Mouse (Mus musculus): Measurements from ENCODE around the gene Tldc2. TPM values are rescaled to one million over a fixed set of nuclear protein-coding genes. Genes with fewer than 3 reads are reported as not detected.

The Tldc2 gene
- polyA plus RNA-seq, 1 experiment from 2014 or later = not detected

DNA sequence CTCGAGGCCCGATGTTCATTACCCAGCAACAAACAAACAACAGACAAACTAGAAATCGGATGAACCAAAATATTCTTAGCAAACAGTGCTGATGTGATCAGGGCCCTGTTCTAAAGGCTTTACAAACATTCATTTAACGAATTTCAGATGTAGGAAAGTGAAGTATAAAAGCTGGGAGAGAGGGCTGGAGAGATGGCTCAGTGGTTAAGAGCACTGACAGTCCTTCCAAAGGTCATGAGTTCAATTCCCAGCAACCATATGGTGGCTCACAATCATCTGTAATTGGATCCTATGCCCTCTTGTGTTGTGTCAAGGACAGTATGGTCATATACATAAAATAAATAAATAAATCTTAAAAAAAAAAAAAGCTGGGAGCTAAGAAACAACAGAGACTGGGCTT lies 49.3 kb downstream of the Tldc2 start:
- H3K4me1 ChIP-seq (ENCODE audit: insufficient read depth) = no peaks in the 10 kb centered on the region
- ATAC-seq (ENCODE audit: insufficient read depth) (no peak), DNase-seq (no peak)
- H3K27ac ChIP-seq (ENCODE audit: low read depth) = no peak overlapping the region
- H3K27me3 ChIP-seq (ENCODE audit: insufficient read depth, low read length) = no peaks in the 10 kb centered on the region
- H3K36me3 ChIP-seq (ENCODE audit: insufficient read depth) = no peaks in the 10 kb centered on the region
- no peaks in the 10 kb centered on the region for H3K9me3 ChIP-seq (ENCODE audit: low read depth, low read length)
- H3K9ac ChIP-seq = no peak overlapping the region
- TF ChIP-seq CTCF (IDR thresholded peaks at IDR 0.05; ENCODE audit: low read depth) = no peak
- H3K4me2 ChIP-seq = no peak overlapping the region
- no peak overlapping the region for H3K4me3 ChIP-seq (ENCODE audit: low read depth, low read length)
- WGBS = 85% methylated on average over 4 of the region's 4 CpGs

GRCm38 (mm10) chr2:157136646-157137045 lies 49.8 kb downstream of the Tldc2 start:
- Histone ChIP-seq H3K9me3 (ENCODE audit: low read depth, low read length) (no peaks in the 10 kb centered on the region), H3K9ac (no peak overlapping the region), H3K36me3 (ENCODE audit: insufficient read depth) (no peaks in the 10 kb centered on the region), H3K27me3 (ENCODE audit: insufficient read depth, low read length) (no peaks in the 10 kb centered on the region), H3K27ac (ENCODE audit: low read depth) (peak overlapping the region; percentile 20; the same call in 1 of the 2 replicates), H3K4me2 (no peak overlapping the region), H3K4me3 (ENCODE audit: low read depth, low read length) (no peak overlapping the region), H3K4me1 (ENCODE audit: insufficient read depth) (no peaks in the 10 kb centered on the region)
- WGBS = 54% methylated on average over 2 of the region's 2 CpGs
- no peak for ATAC-seq (ENCODE audit: insufficient read depth)
- peak; percentile 39 for DNase-seq
- no peak for TF ChIP-seq CTCF (IDR thresholded peaks at IDR 0.05; ENCODE audit: low read depth)

- H3K27me3 ChIP-seq (ENCODE audit: insufficient read depth, low read length) = no peaks in the 10 kb centered on the region
- ATAC-seq (ENCODE audit: insufficient read depth) (no peak), DNase-seq (no peak)
- H3K4me2 ChIP-seq = no peak overlapping the region
- H3K36me3 ChIP-seq (ENCODE audit: insufficient read depth) = no peaks in the 10 kb centered on the region
- no peak for TF ChIP-seq CTCF (IDR thresholded peaks at IDR 0.05; ENCODE audit: low read depth)
- H3K9ac ChIP-seq = no peak overlapping the region
- no peaks in the 10 kb centered on the region for H3K4me1 ChIP-seq (ENCODE audit: insufficient read depth)
- WGBS = 83% methylated on average over 9 of the region's 9 CpGs
- H3K4me3 ChIP-seq (ENCODE audit: low read depth, low read length) = no peak overlapping the region
- no peaks in the 10 kb centered on the region for H3K9me3 ChIP-seq (ENCODE audit: low read depth, low read length)
- H3K27ac ChIP-seq (ENCODE audit: low read depth) = no peak overlapping the region
Measured at GRCm38 (mm10) chr2:157137959-157138731, 51.3 kb downstream of the Tldc2 start.

DNA sequence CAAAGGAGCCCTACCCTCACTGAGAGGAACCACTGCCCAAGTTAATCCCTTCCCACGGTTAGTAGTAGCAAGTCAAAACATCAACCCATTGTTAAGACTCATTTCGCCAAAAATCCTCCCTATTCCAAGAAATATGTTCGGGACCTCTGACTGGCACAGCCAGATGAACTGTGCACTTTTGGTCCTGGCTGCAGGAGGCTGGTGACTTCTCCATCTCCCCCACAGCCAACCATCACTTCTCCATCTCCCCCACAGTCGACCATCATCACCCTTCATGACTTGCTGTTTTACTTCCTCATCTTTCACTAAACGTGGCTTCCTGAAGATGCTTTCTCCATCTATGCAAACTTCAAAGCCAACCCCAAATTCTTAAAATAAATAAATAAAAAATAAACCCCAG lies 52.0 kb downstream of the Tldc2 start:
- Histone ChIP-seq H3K4me1 (ENCODE audit: insufficient read depth) (no peaks in the 10 kb centered on the region), H3K9me3 (ENCODE audit: low read depth, low read length) (no peaks in the 10 kb centered on the region), H3K4me2 (no peak overlapping the region), H3K4me3 (ENCODE audit: low read depth, low read length) (no peak overlapping the region), H3K36me3 (ENCODE audit: insufficient read depth) (no peaks in the 10 kb centered on the region), H3K27ac (ENCODE audit: low read depth) (no peak overlapping the region), H3K27me3 (ENCODE audit: insufficient read depth, low read length) (no peaks in the 10 kb centered on the region), H3K9ac (no peak overlapping the region)
- no peak for TF ChIP-seq CTCF (IDR thresholded peaks at IDR 0.05; ENCODE audit: low read depth)
- DNase-seq (no peak), ATAC-seq (ENCODE audit: insufficient read depth) (no peak)
- WGBS = 80% methylated on average over 5 of the region's 5 CpGs

GRCm38 (mm10) chr2:157139251-157139802 lies 52.5 kb downstream of the Tldc2 start:
- H3K4me2 ChIP-seq = no peak overlapping the region
- 83% methylated on average over 5 of the region's 5 CpGs for WGBS
- H3K4me3 ChIP-seq (ENCODE audit: low read depth, low read length) = no peak overlapping the region
- no peak overlapping the region for H3K9ac ChIP-seq
- no peak for DNase-seq
- no peaks in the 10 kb centered on the region for H3K9me3 ChIP-seq (ENCODE audit: low read depth, low read length)
- H3K27ac ChIP-seq (ENCODE audit: low read depth) = no peak overlapping the region
- no peak for ATAC-seq (ENCODE audit: insufficient read depth)
- H3K36me3 ChIP-seq (ENCODE audit: insufficient read depth) = no peaks in the 10 kb centered on the region
- no peaks in the 10 kb centered on the region for H3K27me3 ChIP-seq (ENCODE audit: insufficient read depth, low read length)
- H3K4me1 ChIP-seq (ENCODE audit: insufficient read depth) = no peaks in the 10 kb centered on the region
- TF ChIP-seq CTCF (IDR thresholded peaks at IDR 0.05; ENCODE audit: low read depth) = no peak

DNA sequence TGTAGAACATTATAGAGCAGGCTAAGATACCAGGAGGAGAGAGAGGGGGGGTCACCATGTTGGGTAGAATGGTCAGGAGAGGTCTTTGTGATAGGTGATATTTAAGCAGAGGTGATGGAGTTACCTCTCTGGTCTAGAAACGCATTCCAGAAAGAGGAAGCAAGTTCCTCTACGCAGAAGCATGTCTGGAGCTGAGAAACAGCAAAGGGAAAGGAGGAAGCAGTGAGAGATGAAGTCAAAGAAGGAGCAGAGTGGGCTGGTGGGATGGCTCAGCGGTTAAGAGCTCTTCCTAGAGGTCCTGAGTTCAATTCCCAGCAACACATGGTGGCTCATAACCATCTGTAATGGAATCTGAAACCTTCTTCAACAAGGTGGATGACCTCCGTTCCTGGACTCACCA lies 55.1 kb downstream of the Tldc2 start:
- DNase-seq = no peak
- H3K27me3 ChIP-seq (ENCODE audit: insufficient read depth, low read length) = no peaks in the 10 kb centered on the region
- H3K4me1 ChIP-seq (ENCODE audit: insufficient read depth) = no peaks in the 10 kb centered on the region
- no peak overlapping the region for H3K9ac ChIP-seq
- no peak overlapping the region for H3K4me3 ChIP-seq (ENCODE audit: low read depth, low read length)
- no peak overlapping the region for H3K27ac ChIP-seq (ENCODE audit: low read depth)
- ATAC-seq (ENCODE audit: insufficient read depth) = no peak
- peaks cover 15% of the 10 kb centered on the region for H3K36me3 ChIP-seq (ENCODE audit: insufficient read depth)
- no peaks in the 10 kb centered on the region for H3K9me3 ChIP-seq (ENCODE audit: low read depth, low read length)
- TF ChIP-seq CTCF (IDR thresholded peaks at IDR 0.05; ENCODE audit: low read depth) = no peak
- 77% methylated on average over 4 of the region's 4 CpGs for WGBS
- H3K4me2 ChIP-seq = no peak overlapping the region

- TF ChIP-seq CTCF (IDR thresholded peaks at IDR 0.05; ENCODE audit: low read depth) = no peak
- WGBS = 71% methylated on average over 5 of the region's 5 CpGs
- H3K4me3 ChIP-seq (ENCODE audit: low read depth, low read length) = no peak overlapping the region
Measured at GRCm38 (mm10) chr2:157144132-157144531, 57.3 kb downstream of the Tldc2 start.

More at GRCm38 (mm10) chr2:157144132-157144531, 57.3 kb downstream of the Tldc2 start:
- no peaks in the 10 kb centered on the region for H3K9me3 ChIP-seq (ENCODE audit: low read depth, low read length)
- H3K27me3 ChIP-seq (ENCODE audit: insufficient read depth, low read length) = no peaks in the 10 kb centered on the region
- H3K4me1 ChIP-seq (ENCODE audit: insufficient read depth) = no peaks in the 10 kb centered on the region
- no peak overlapping the region for H3K27ac ChIP-seq (ENCODE audit: low read depth)
- H3K4me2 ChIP-seq = no peak overlapping the region
- H3K9ac ChIP-seq = no peak overlapping the region
- H3K36me3 ChIP-seq (ENCODE audit: insufficient read depth) = peaks cover 33% of the 10 kb centered on the region
- no peak for ATAC-seq (ENCODE audit: insufficient read depth)
- no peak for DNase-seq
